Mouse (Mus musculus): ENCODE data around the gene Trpc4.

GRCm38 (mm10) chr3:54170701-54171100, 14.9 kb downstream of the Trpc4 start:
- TF ChIP-seq CTCF (IDR thresholded peaks at IDR 0.05; ENCODE audit: extremely low read depth, insufficient read length, insufficient replicate concordance, low read depth, low read length) (no peak), POLR2A (IDR thresholded peaks at IDR 0.05; ENCODE audit: low read depth, low read length) (no peak)

Data from small intestine, adult 2 months (tissue).